Mouse (Mus musculus): Measurements from ENCODE around the gene Plppr1. TPM values are rescaled to one million over a fixed set of nuclear protein-coding genes. Genes with fewer than 3 reads are reported as not detected.

The Plppr1 gene
- polyA plus RNA-seq, 1 experiment from 2014 or later = 19.8 TPM

DNA sequence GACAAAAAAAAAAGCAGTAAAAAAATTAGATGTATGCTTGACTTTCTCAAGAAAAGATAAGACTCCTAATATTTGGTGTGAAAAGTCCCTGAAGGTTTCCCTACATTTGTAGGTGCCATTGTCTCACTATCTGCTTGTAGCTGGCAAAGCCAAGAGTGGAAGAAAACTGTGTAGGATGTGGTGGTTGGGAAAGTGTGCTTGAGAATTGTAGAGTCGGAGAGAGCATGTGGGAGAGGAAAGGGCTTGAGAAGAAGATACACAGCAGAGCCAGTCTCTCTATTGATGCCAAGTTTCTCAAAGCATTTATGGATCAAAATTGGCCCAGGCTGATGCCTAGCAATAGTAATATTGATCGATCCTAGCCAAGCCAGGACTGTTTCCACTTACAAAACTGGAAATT, 16.8 kb downstream of the Plppr1 start:
- 93% methylated on average over 2 of the region's 2 CpGs for WGBS
- Histone ChIP-seq H3K4me2 (replicated peaks) (no peak overlapping the region), H3K4me3 (no peak overlapping the region), H3K9ac (replicated peaks) (no peak overlapping the region), H3K27ac (replicated peaks) (no peak overlapping the region), H3K36me3 (no peaks in the 10 kb centered on the region), H3K27me3 (no peaks in the 10 kb centered on the region), H3K4me1 (peaks cover 6% of the 10 kb centered on the region; the same call in 1 of the 2 replicates), H3K9me3 (no peaks in the 10 kb centered on the region)
- ATAC-seq (ENCODE audit: low FRiP score, low read depth) = no peak

- no peak overlapping the region for H3K9ac ChIP-seq (replicated peaks)
- H3K9me3 ChIP-seq = no peaks in the 10 kb centered on the region
- H3K4me2 ChIP-seq (replicated peaks) = no peak overlapping the region
- no peak overlapping the region for H3K27ac ChIP-seq (replicated peaks)
- H3K4me3 ChIP-seq = no peak overlapping the region
- WGBS = 0% methylated on average over 1 of the region's 1 CpGs
- peaks cover 6% of the 10 kb centered on the region; the same call in 1 of the 2 replicates for H3K4me1 ChIP-seq
- H3K27me3 ChIP-seq = no peaks in the 10 kb centered on the region
- ATAC-seq (ENCODE audit: low FRiP score, low read depth) = no peak
- no peaks in the 10 kb centered on the region for H3K36me3 ChIP-seq
Observed at GRCm38 (mm10) chr4:49079399-49079798, 20.3 kb downstream of the Plppr1 start.

- 46% methylated on average over 3 of the region's 3 CpGs for WGBS
Observed at GRCm38 (mm10) chr4:49088205-49088604, 29.1 kb downstream of the Plppr1 start.

DNA sequence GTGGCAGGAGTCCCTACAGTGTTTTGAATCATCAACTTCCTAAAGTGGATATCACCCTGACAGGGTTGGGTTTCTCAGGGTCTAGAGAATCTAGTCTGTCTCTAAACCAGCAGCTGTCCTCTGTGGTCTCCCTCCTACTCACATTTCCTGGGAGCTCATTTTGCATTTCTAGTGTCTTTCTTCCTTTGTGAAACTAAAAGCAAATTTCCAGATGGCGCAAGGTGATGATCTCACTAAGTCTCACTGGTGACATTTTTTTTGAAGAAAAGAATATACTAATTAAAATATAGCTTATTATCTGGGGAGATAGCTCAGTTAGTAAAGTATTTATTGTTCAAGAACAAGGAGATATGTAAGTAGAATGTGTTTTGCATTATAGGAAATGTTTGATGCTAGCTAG, 31.4 kb downstream of the Plppr1 start:
- Histone ChIP-seq H3K9me3 (no peaks in the 10 kb centered on the region), H3K4me2 (replicated peaks) (no peak overlapping the region), H3K36me3 (no peaks in the 10 kb centered on the region), H3K4me3 (no peak overlapping the region), H3K4me1 (peaks cover 3% of the 10 kb centered on the region; the same call in 1 of the 2 replicates), H3K9ac (replicated peaks) (no peak overlapping the region), H3K27ac (replicated peaks) (no peak overlapping the region), H3K27me3 (no peaks in the 10 kb centered on the region)
- WGBS = 90% methylated on average over 1 of the region's 1 CpGs
- ATAC-seq (ENCODE audit: low FRiP score, low read depth) = no peak

More at GRCm38 (mm10) chr4:49088205-49088604, 29.1 kb downstream of the Plppr1 start:
- ATAC-seq (ENCODE audit: low FRiP score, low read depth) = no peak
- no peak overlapping the region for H3K9ac ChIP-seq (replicated peaks)
- no peaks in the 10 kb centered on the region for H3K9me3 ChIP-seq
- H3K27me3 ChIP-seq = no peaks in the 10 kb centered on the region
- no peak overlapping the region for H3K4me3 ChIP-seq
- no peak overlapping the region for H3K27ac ChIP-seq (replicated peaks)
- peaks cover 3% of the 10 kb centered on the region; the same call in 1 of the 2 replicates for H3K4me1 ChIP-seq
- no peaks in the 10 kb centered on the region for H3K36me3 ChIP-seq
- H3K4me2 ChIP-seq (replicated peaks) = no peak overlapping the region

DNA sequence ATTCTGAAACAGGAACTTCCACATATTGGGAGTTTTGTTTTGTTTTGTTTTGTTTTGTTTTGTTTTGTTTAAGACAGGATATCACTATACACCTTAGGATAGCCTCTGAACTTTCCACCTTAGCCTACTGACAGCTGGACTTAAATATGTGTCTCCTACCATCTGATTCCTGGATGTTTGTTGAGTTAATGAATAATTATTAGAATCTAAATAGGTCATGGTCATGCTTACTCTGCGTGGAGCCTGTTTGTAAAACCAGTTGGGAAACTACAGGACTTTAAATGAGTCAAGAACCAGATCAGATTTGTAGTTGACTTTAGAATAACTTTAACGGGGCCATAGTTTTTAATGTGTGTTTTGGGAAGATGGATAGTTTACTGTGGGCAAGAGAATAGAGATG, 40.4 kb downstream of the Plppr1 start:
- H3K27me3 ChIP-seq = no peaks in the 10 kb centered on the region
- WGBS = 85% methylated on average over 2 of the region's 2 CpGs
- ATAC-seq (ENCODE audit: low FRiP score, low read depth) = no peak

DNA sequence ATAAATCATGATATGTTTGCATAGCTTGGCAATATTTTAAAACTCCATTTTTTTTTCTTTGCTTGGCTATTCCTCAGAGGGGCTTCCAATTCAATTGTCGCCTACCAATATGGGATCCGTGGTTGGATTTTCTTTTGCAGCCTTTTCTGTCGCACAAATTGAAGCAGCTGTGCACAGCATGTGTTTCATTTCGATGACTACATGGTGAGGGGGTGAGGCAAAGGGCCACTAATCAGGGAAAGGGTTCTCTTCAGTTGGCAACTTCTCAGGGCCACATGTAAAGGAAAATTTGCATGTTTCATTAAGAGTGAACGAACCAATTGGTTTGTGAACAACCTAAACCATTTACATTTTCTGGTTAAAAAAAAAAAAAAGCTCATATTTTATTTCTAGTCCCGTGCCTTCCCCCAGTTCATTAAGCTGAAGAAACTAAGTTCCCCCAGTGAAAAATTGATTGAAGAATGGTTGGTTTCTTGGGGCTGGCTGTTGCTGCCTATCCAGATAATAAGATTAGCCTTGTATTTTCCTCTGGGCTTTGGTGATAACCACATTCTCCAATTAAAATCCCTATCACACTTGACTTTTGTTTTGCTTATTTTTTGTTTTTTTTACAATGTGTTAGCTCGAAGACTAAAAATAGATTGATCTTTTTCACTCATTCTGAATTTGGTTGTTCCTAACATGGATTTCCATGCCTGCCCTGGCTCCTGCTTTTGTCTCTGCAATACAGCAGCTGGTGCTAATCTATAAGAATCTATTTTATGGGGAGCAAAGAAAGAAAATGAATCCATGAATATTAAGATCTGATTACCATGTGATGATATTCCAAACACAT, 43.1 kb downstream of the Plppr1 start:
- peaks cover 15% of the 10 kb centered on the region for H3K4me1 ChIP-seq
- 21% methylated on average over 7 of the region's 7 CpGs for WGBS
- no peak overlapping the region for H3K9ac ChIP-seq (replicated peaks)
- no peaks in the 10 kb centered on the region for H3K9me3 ChIP-seq
- H3K27me3 ChIP-seq = no peaks in the 10 kb centered on the region
- ATAC-seq (ENCODE audit: low FRiP score, low read depth) = peak; percentile 66
- no peak overlapping the region for H3K4me2 ChIP-seq (replicated peaks)
- peak overlapping the region; percentile 67 for H3K27ac ChIP-seq (replicated peaks)
- H3K36me3 ChIP-seq = no peaks in the 10 kb centered on the region
- H3K4me3 ChIP-seq = no peak overlapping the region

More for the DNA sequence above, 40.4 kb downstream of the Plppr1 start:
- Histone ChIP-seq H3K9ac (replicated peaks) (no peak overlapping the region), H3K4me2 (replicated peaks) (no peak overlapping the region), H3K9me3 (no peaks in the 10 kb centered on the region), H3K4me3 (no peak overlapping the region), H3K4me1 (peaks cover 15% of the 10 kb centered on the region), H3K27ac (replicated peaks) (no peak overlapping the region), H3K36me3 (no peaks in the 10 kb centered on the region)

- Histone ChIP-seq H3K27ac (replicated peaks) (peak overlapping the region; percentile 67), H3K36me3 (no peaks in the 10 kb centered on the region), H3K9me3 (no peaks in the 10 kb centered on the region), H3K27me3 (no peaks in the 10 kb centered on the region), H3K4me3 (no peak overlapping the region), H3K9ac (replicated peaks) (no peak overlapping the region), H3K4me1 (peaks cover 15% of the 10 kb centered on the region), H3K4me2 (replicated peaks) (no peak overlapping the region)
- WGBS = 51% methylated on average over 4 of the region's 4 CpGs
- ATAC-seq (ENCODE audit: low FRiP score, low read depth) = peak; percentile 70
Observed at GRCm38 (mm10) chr4:49102769-49103193, 43.7 kb downstream of the Plppr1 start.

GRCm38 (mm10) chr4:49104860-49105259, 45.8 kb downstream of the Plppr1 start:
- no peak overlapping the region for H3K27ac ChIP-seq (replicated peaks)
- peaks cover 27% of the 10 kb centered on the region for H3K4me1 ChIP-seq
- no peak overlapping the region for H3K4me3 ChIP-seq
- no peak overlapping the region for H3K9ac ChIP-seq (replicated peaks)
- H3K36me3 ChIP-seq = no peaks in the 10 kb centered on the region
- 92% methylated on average over 8 of the region's 8 CpGs for WGBS
- no peaks in the 10 kb centered on the region for H3K27me3 ChIP-seq
- no peak overlapping the region for H3K4me2 ChIP-seq (replicated peaks)
- H3K9me3 ChIP-seq = no peaks in the 10 kb centered on the region
- no peak for ATAC-seq (ENCODE audit: low FRiP score, low read depth)

DNA sequence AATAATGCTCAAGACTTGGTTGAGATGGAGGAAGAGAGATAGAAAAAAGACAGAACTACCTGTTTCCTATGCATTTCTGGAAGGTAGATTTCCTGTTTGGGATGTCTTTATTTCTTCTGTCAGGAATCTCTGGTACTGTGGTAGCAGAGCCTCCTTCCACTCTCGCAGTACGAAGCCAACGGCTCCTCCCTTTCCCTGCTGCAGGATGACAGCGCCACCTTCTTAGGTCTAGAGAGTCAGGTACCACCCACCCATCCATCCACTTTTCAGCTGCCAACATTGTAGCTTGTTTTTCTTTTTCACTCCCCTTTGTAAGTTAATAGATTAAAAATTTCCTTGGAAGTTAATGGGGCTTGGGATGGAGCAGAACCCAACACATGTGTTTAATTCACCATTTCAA, 48.8 kb downstream of the Plppr1 start:
- ATAC-seq (ENCODE audit: low FRiP score, low read depth) = no peak
- 90% methylated on average over 4 of the region's 4 CpGs for WGBS

DNA sequence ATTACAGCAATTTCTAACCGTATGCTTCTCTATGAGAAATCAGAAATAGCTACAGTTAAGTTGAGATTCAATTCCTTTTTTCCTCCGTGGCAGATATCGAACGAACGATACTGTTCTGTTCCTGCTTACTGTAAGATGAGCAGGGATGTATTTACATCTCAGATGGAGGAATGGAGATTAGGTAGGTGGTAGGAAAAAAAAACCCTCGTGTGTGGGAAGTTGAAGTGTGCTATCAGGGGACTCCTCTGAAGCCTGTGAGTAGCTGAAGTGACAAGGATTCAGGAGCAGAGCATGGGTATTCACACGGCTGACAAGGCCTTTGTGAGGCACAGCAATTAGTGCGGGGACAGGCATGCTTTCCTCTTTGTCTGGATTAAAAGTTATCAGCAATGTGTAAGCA, 49.3 kb downstream of the Plppr1 start:
- 74% methylated on average over 8 of the region's 8 CpGs for WGBS
- Histone ChIP-seq H3K27me3 (no peaks in the 10 kb centered on the region), H3K4me2 (replicated peaks) (no peak overlapping the region), H3K4me1 (peaks cover 19% of the 10 kb centered on the region), H3K36me3 (no peaks in the 10 kb centered on the region), H3K4me3 (no peak overlapping the region), H3K9ac (replicated peaks) (no peak overlapping the region), H3K9me3 (no peaks in the 10 kb centered on the region), H3K27ac (replicated peaks) (no peak overlapping the region)
- no peak for ATAC-seq (ENCODE audit: low FRiP score, low read depth)

More for the DNA sequence above, 48.8 kb downstream of the Plppr1 start:
- Histone ChIP-seq H3K4me1 (peaks cover 21% of the 10 kb centered on the region), H3K4me2 (replicated peaks) (no peak overlapping the region), H3K36me3 (no peaks in the 10 kb centered on the region), H3K4me3 (no peak overlapping the region), H3K27me3 (no peaks in the 10 kb centered on the region), H3K9me3 (no peaks in the 10 kb centered on the region), H3K9ac (replicated peaks) (no peak overlapping the region), H3K27ac (replicated peaks) (no peak overlapping the region)

GRCm38 (mm10) chr4:49109989-49110388, 50.9 kb downstream of the Plppr1 start:
- Histone ChIP-seq H3K9me3 (no peaks in the 10 kb centered on the region), H3K9ac (replicated peaks) (no peak overlapping the region), H3K4me3 (no peak overlapping the region), H3K4me2 (replicated peaks) (no peak overlapping the region), H3K4me1 (peaks cover 16% of the 10 kb centered on the region), H3K27ac (replicated peaks) (no peak overlapping the region), H3K36me3 (no peaks in the 10 kb centered on the region), H3K27me3 (no peaks in the 10 kb centered on the region)
- no peak for ATAC-seq (ENCODE audit: low FRiP score, low read depth)
- 34% methylated on average over 5 of the region's 5 CpGs for WGBS

- Histone ChIP-seq H3K27ac (replicated peaks) (no peak overlapping the region), H3K4me1 (no peaks in the 10 kb centered on the region), H3K4me3 (no peak overlapping the region), H3K36me3 (no peaks in the 10 kb centered on the region), H3K4me2 (replicated peaks) (no peak overlapping the region), H3K27me3 (no peaks in the 10 kb centered on the region), H3K9ac (replicated peaks) (no peak overlapping the region), H3K9me3 (no peaks in the 10 kb centered on the region)
- WGBS = 76% methylated on average over 2 of the region's 2 CpGs
- ATAC-seq (ENCODE audit: low FRiP score, low read depth) = no peak
Observed at GRCm38 (mm10) chr4:49118842-49119241, 59.8 kb downstream of the Plppr1 start.
